Mouse (Mus musculus) megakaryocyte-erythroid progenitor cell, adult 5-6 weeks (primary cell): Measurements from ENCODE around the gene Gfi1. TPM values are rescaled to one million over a fixed set of nuclear protein-coding genes. Genes with fewer than 3 reads are reported as not detected.
A peak's percentile ranks its signal among the peaks of the same experiment; 100 is the strongest.

Experiments used
- ATAC-seq: replicated peaks from 2 replicates; pipeline ENCODE4 v1.8.0; 2016; ENCODE audit warnings: mild to moderate bottlenecking, inconsistent platforms; ENCODE audit not compliant: severe bottlenecking, poor library complexity, low FRiP score, low TSS enrichment
- total RNA-seq, 2 experiments: library from RNA; stranded (forward) in 1 of 2; stranded (reverse) in 1 of 2; fragments of 200-1000, 215-1000 nt in 1 of 2; fragments of >200 nt in 1 of 2; fragmentation: Nextera tagmentation in 1 of 2; gene quantifications; 2 replicates each; pipeline ENCODE4 v1.2.3; 2014 to 2017

Gfi1 gene
- total RNA-seq (2014; fragmentation: Nextera tagmentation): 0.67 and 0.81 TPM in 2 replicates
- total RNA-seq (2017): 0.30 TPM in 1 of 2 replicates, not detected in the other

- ATAC-seq: no peak
These were observed at the start of gene Gfi1 for GRCm38 (mm10) chr5:107725435-107726261. Gene Gfi1, minus strand, starts transcription at chr5:107726036.

- ATAC-seq: no peak
These were observed 46.2 kb upstream of the Gfi1 start for GRCm38 (mm10) chr5:107772049-107772448.

DNA sequence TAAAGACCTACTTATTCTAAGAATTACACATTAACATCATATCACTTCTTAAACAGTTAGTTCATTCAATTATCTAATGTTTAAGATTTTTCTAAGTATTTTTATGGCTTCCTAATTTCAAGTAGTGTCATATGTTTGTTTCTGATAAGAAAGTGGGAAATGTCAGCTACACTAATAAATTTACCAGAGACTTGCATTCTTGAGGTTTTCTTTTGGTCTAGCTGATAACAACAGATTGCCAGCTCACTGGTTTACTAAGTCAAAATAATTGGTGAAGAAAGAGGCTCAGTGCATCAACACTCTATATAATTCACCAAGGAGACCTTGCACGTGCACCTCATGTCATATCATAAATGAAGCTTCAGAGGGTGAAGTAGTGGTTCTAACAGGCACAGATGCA lies 42.4 kb upstream of the Gfi1 start:
- ATAC-seq: peak; percentile 57

DNA sequence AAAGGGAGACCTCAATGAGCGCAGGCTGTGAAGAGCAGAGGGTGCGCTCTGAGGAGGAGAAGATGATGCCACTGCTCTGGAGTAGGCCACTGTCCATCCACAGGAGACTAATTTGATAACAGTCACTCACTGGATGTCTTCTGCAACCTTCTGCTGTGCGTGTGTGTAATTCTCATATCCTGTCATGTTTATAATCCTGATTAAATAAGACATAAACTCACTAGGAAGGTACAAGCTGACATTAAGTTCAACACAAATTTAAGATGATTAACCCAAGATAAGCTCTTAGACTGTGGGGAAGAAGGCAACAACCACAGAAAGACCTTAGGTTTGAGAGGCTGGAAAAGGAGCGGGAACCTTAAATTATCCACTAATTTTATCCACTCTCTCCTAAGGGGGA lies 40.1 kb upstream of the Gfi1 start:
- no peak for ATAC-seq

GRCm38 (mm10) chr5:107764486-107764885 lies 38.6 kb upstream of the Gfi1 start:
- ATAC-seq: no peak

GRCm38 (mm10) chr5:107763674-107764073 lies 37.8 kb upstream of the Gfi1 start:
- ATAC-seq: no peak

- peak; percentile 99 for ATAC-seq
These were observed 33.3 kb upstream of the Gfi1 start for GRCm38 (mm10) chr5:107759121-107759520.

DNA sequence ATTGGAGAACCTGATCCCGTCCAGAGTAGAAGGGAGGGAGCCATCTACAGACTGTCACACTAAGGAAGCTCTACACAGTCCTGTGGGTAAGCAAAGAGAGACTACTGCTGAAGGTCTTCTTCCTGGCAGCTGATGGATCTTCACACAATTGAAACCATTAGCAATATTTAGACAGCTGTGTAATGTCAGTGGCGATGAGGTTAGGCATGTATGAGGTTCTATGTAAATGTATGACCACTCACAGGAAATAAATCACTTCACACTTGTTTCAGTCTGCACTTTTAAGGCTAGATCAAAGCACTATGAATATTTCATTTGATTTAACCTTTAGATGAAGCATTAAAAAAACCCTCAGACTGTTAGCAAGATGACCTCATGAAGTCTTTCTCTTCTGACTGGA lies 30.2 kb upstream of the Gfi1 start:
- no peak for ATAC-seq

- no peak for ATAC-seq
These were observed 28.9 kb upstream of the Gfi1 start for GRCm38 (mm10) chr5:107754740-107755139.

GRCm38 (mm10) chr5:107753656-107754055 lies 27.8 kb upstream of the Gfi1 start:
- ATAC-seq: no peak

GRCm38 (mm10) chr5:107749229-107749916 lies 23.5 kb upstream of the Gfi1 start:
- ATAC-seq: 0 out of 2 replicates have a peak, but pooled peaks have one; percentile 50

GRCm38 (mm10) chr5:107739023-107739422 lies 13.2 kb upstream of the Gfi1 start:
- no peak for ATAC-seq

DNA sequence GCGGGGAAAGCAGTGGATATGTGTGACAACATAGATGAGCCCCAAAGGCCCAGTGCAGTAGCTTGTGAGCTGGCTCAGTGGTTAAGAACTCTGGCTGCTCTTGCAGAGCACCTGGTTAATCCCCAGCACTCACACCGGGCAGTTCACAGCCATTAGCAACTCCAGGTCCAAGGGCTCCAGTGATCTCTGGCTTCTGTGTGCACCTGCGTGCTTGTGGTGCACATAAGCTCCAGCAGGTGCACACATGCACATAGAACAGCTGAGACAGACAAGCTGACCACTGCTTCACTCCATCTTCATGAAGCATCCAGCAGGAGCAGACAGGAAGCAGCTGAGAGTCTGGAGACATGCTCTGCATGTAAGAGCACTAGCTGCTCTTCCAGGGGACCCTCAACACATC lies 12.5 kb upstream of the Gfi1 start:
- no peak for ATAC-seq

DNA sequence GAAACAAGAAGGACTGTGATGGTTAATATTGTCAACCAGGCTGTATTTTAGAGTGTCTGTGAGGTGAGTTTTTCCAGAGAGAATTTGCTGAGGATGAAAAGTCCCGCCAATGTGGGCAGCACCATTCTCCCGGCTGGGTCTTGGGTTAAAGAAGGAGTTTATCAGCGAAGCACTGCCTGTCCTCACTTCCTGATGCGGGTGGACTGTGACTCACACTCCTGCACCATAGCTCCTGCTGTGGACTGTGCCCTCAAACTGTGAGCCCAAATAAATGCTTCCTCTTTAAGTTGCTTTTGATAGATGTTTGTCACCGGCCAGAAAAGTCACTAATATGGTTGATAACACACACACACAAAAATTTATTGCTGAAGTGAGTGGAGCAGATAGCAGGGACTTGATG lies 10.3 kb upstream of the Gfi1 start:
- ATAC-seq: no peak

DNA sequence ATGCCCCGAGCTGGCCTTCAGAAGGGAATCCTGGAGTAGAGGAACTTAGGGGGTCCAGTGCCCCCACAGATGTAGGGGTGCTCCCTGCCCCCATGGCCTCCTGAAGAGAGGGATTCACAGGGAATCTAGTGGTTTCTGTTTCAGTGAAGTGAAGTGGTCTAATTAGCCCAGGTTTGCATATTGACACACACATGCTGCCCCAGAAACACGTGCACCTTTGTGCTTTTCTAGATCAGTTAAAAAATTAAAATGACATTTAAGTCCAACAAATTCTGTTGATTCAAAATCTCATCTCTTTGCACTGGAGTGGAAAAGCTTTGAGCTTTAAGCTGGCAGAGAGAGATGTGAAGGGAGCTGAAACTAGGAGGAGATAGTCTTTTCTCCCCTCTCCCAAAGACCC lies 6.0 kb upstream of the Gfi1 start:
- no peak for ATAC-seq

DNA sequence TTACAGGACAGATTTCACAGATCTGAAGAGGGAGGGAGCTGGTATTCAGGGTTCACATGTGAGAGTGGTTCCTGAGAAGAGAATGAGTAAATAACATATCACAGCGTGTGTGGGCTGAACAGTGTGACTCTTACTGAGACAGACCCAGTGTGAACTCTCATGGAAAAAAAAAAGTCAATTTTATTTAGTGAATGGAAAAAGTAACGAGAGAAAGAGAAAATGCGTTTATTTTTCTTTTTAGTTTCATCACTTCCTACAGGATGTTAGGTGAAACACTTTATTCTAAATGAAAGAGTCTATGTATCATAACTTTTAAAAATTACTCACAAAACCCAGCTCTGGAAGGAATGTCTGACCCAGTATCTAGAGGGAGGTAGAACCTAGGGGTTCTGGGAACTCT lies 5.6 kb upstream of the Gfi1 start:
- no peak for ATAC-seq

- no peak for ATAC-seq
These were observed 1.2 kb upstream of the Gfi1 start for GRCm38 (mm10) chr5:107727007-107727402.

DNA sequence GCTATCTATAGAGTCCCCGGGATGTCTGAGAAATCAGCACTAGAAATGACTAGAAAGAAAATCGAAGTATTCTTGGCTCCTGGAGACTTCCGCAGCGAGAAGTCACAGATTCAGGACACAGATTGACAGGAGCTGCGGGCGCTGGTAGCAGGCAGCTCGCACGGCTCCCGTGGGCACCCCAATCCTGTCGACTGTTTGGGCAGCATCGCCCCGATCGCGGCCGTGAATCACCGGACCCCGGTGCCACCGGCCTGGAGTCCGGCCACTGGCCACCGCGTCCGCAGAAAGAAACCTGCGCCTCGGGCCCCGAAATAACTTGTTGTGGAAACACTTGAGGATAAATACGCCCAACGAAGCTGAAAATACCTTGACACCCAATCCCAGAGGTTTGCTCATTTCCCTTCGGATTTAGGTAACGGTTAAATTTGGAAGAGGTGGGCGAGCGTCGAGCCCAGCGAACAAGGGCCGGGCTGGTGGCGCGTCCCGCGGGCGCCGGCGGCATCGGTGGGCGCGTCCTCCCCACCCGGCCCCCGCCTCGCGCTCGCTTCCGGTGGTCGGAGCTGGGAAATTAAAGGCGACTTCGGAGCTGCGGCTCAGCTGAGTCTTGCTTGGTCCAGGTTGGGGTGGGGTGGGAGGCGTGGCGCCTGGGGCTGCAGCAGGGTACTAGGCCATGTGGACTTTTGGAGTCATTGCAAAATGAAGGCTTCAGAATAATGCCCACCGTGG lies 608 bp upstream of the Gfi1 start:
- no peak for ATAC-seq

DNA sequence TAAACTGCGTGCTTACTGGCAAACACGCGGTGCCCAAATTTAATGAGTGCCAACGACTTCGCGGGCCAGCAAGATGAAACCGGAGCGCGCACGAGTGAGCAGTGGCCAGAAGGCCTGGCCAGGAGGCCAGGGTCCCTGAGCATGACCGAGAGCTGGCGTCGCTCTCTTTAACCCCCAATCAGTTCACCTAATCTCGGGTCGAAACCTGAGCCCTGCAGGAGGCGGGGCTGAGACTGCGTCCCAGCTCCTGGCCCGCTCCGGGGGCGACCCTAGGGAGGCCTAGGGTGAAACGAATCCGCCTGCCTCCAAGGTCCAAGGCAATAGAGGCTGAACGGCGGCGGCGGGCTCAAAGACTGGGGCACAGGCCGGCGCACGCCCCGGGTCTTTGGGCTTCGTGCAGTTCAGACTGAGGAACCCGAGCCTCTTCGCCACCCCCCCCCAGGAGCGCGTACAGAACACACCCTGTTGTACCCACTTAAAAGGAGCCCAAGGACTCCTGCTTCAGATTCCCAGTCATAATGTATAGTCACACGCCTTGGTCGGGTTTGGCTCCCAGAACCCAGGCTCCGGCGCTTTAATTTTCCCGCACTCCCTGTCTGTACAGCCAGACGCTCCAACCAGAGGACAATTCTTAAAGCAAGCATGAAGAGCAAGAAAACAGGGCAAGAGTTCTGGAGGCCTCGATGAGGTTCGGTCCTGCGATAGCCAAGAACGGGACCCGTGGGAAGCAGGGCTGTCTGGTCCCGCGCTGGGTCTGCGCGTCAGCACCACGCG lies 988 bp downstream of the Gfi1 start:
- ATAC-seq: 0 out of 2 replicates have a peak, but pooled peaks have one; percentile 31
